Mouse (Mus musculus) kidney, postnatal 36 days (tissue): ENCODE results near the gene Ptpn13.

Experiments
- DNase-seq, 2 experiments: peaks; one replicate each; pipeline ENCODE4 v3.0.0; 2021 to 2022; ENCODE audit warnings: mixed read lengths in 2 of 2

The Ptpn13 gene

GRCm38 (mm10) chr5:103423305-103423926 lies 1.6 kb upstream of the Ptpn13 start:
- peak; percentile 49 to 64 for DNase-seq

GRCm38 (mm10) chr5:103423927-103424315 lies 1.1 kb upstream of the Ptpn13 start:
- peak in 1 of 2 experiments; percentile 28 for DNase-seq

- peak; percentile 78 to 85 for DNase-seq
Observed at GRCm38 (mm10) chr5:103425363-103426031, 505 bp downstream of the Ptpn13 start.

- DNase-seq, result peak; percentile 38 to 56
Observed at GRCm38 (mm10) chr5:103426250-103426649, 1.3 kb downstream of the Ptpn13 start.

GRCm38 (mm10) chr5:103430986-103431385 lies 6.0 kb downstream of the Ptpn13 start:
- peak in 1 of 2 experiments; percentile 39 for DNase-seq

GRCm38 (mm10) chr5:103431479-103431878 lies 6.5 kb downstream of the Ptpn13 start:
- DNase-seq, result no peak

GRCm38 (mm10) chr5:103436039-103436944 lies 11.3 kb downstream of the Ptpn13 start:
- peak; percentile 35 to 60 for DNase-seq

DNA sequence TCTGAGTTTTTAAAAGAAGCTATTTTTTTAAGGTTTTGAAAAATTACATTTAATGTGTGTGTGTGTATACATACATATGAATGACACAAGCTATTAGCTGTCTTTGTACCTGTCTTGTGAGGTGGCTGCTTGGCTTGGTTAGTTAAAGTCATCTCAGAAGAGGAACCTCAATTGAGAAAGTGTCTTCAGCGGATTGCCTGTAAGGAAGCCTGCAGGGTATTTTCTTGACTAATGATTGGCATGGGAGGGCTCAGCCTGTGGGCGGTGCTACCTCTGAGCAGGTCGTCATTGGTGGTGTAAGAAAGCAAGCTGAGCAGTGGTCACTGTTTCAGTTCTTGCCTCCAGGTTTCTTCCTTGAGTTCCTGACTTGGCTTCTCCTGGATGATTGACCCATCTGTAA lies 12.7 kb downstream of the Ptpn13 start:
- DNase-seq, result peak in 1 of 2 experiments; percentile 36

- no peak for DNase-seq
Observed at GRCm38 (mm10) chr5:103439171-103439570, 14.2 kb downstream of the Ptpn13 start.

DNA sequence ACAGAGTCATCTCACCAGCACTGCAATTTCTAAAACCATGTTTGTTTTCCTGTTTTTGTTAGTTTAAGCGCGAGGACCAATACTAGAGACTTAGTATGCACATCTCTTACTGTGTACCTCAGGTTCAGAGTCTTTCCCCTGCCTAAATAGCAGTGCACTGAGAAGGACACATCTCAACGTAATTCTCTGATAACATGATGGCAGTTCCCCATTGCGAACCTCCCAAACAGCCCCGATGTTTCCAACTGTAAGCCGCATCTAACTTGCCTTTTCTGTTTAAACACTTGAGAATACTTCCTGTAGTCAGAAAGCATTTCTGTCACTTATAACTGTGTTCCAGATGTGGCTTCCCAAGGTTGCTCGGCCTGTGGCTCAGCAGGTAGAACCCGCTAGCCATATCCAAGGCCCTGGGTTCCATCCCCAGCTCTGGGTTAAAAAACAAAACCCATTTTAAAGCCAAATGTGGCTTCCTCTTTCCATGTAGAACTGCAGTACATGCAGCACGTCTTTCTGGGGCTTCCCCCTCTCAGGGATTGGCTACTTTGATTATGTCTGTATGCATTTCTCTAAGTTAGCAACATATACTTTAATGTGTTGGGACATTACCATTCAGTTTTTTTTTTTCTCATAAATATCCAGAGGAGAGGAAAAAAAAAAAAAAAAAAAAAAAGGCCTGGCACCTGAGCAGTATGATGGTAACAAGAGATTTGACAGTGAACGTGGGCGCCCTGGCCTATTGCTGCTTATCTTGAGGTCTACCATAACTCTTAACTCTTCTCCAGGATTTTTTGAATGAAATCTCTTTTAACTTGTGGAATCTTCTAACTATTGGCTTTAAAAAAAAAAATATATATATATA lies 15.7 kb downstream of the Ptpn13 start:
- no peak for DNase-seq

- no peak for DNase-seq
Observed at GRCm38 (mm10) chr5:103441706-103442105, 16.7 kb downstream of the Ptpn13 start.

DNA sequence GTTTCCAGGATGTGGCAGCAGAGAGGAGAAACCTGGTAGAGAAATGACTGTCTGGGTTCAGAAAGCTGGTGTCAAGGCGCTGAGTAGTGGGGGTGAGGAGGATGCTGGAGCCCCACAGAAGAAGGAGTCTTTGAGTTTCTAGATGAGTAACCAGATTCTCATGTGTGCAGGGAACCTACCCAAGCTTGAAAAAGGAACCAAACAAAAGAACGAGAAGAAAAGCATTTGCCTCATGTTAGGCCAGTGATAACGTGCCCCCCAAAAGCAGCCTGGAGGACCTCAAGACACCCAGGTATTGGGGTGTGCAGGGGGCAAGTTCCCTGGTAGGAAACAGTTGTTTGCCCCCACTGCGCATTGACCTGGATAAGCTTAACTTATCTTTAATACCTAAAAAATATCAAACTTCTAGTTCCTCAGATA lies 17.3 kb downstream of the Ptpn13 start:
- DNase-seq, result no peak

- no peak for DNase-seq
Observed at GRCm38 (mm10) chr5:103442921-103443320, 17.9 kb downstream of the Ptpn13 start.

GRCm38 (mm10) chr5:103445383-103445782 lies 20.4 kb downstream of the Ptpn13 start:
- no peak for DNase-seq

GRCm38 (mm10) chr5:103447806-103448416 lies 22.9 kb downstream of the Ptpn13 start:
- no peak for DNase-seq

DNA sequence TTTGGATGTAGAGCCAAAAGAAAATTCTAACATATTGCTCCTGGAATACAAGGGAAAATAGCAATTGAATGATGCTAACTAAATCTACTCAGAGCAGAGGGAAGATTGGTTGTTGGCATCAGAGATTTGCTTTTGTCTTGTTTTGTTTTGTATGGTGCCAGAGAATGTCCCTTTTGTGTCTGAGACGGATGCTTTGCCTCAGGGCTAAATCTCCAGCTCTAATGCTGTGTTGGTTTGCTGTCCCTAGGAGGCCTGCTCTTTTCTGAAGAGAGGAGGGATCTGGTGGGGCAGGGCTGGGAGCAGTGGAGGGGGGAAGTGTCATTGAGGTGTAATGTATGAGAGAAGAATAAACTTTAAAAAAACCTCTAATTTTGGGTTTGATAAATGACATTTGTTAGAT lies 23.5 kb downstream of the Ptpn13 start:
- no peak for DNase-seq

- DNase-seq, result no peak
Observed at GRCm38 (mm10) chr5:103450663-103451062, 25.7 kb downstream of the Ptpn13 start.

GRCm38 (mm10) chr5:103453361-103454140 lies 28.6 kb downstream of the Ptpn13 start:
- no peak for DNase-seq

GRCm38 (mm10) chr5:103456794-103457193 lies 31.8 kb downstream of the Ptpn13 start:
- peak; percentile 26 to 29 for DNase-seq

DNA sequence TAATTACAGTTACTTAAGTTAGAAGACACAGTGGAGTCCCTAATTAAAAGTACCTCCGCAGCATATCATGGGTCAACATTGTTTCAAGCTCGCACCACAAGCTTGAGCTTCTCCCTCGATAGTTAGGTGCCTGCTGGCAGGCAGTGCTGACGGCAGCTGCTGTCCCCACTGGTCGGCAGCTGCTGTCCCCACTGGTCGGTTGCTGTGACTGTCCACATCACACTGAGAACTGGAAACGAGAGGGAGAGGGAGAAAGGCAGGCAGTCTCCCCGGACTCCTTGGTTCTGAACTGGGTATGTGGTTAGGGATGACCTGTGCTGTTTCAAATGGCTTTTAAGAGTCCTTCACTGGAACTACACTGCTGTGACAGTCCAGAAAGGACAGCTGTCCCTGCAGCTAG lies 33.4 kb downstream of the Ptpn13 start:
- DNase-seq, result no peak
